Mouse (Mus musculus): Measurements from ENCODE around the gene AI661453. TPM values are rescaled to one million over a fixed set of nuclear protein-coding genes. Genes with fewer than 3 reads are reported as not detected.
A peak's percentile ranks its signal among the peaks of the same experiment; 100 is the strongest.

AI661453 gene
- polyA plus RNA-seq, 1 experiment from 2014 or later: 0.31 TPM

GRCm38 (mm10) chr17:47444113-47444512 is 7.7 kb downstream of the AI661453 start:
- H3K4me2 ChIP-seq: no peak overlapping the region
- ATAC-seq: no peak
- H3K27ac ChIP-seq: no peak overlapping the region
- no peak overlapping the region for H3K9ac ChIP-seq
- peaks cover 71% of the 10 kb centered on the region for H3K4me1 ChIP-seq
- WGBS (ENCODE audit: insufficient replicate concordance): 62% methylated on average over 6 of the region's 6 CpGs
- H3K27me3 ChIP-seq (replicated peaks): peaks cover 4% of the 10 kb centered on the region; the same call in 1 of the 2 replicates
- no peaks in the 10 kb centered on the region for H3K36me3 ChIP-seq
- H3K9me3 ChIP-seq (replicated peaks): no peaks in the 10 kb centered on the region
- no peak overlapping the region for H3K4me3 ChIP-seq

DNA sequence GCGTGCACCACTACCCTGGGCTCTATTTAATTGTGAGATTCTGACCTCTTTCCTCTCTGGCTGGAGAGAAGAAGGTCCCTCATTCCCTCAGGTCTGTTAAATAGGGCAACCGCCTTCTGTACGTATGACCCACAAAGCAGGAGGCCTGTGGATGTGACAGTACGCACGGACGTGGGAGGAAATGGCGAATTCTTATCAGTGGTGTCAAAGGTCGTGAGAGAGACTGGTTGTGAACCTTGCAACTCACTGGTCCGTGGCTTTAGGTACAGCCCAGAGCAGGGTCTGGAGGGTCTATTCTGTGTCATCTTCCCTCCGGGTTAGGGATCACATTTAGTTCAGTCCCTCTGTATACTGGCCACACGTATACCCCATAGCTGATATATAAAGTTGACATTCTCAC is 9.1 kb downstream of the AI661453 start:
- ATAC-seq: no peak
- peak overlapping the region; percentile 13; the same call in 1 of the 2 replicates for H3K4me2 ChIP-seq
- 32% methylated on average over 11 of the region's 11 CpGs for WGBS (ENCODE audit: insufficient replicate concordance)
- peaks cover 70% of the 10 kb centered on the region for H3K4me1 ChIP-seq
- H3K27ac ChIP-seq: peak overlapping the region; percentile 37; the same call in 1 of the 2 replicates
- no peak overlapping the region for H3K4me3 ChIP-seq
- H3K9me3 ChIP-seq (replicated peaks): no peaks in the 10 kb centered on the region
- H3K27me3 ChIP-seq (replicated peaks): no peaks in the 10 kb centered on the region
- H3K36me3 ChIP-seq: no peaks in the 10 kb centered on the region
- H3K9ac ChIP-seq: no peak overlapping the region; the same call in 1 of the 2 replicates

- 30% methylated on average over 9 of the region's 9 CpGs for WGBS (ENCODE audit: insufficient replicate concordance)
- Histone ChIP-seq H3K4me2 (peak overlapping the region; percentile 13; the same call in 1 of the 2 replicates), H3K36me3 (no peaks in the 10 kb centered on the region), H3K4me3 (no peak overlapping the region), H3K9me3 (replicated peaks) (no peaks in the 10 kb centered on the region), H3K4me1 (peaks cover 69% of the 10 kb centered on the region), H3K27me3 (replicated peaks) (no peaks in the 10 kb centered on the region), H3K9ac (no peak overlapping the region; the same call in 1 of the 2 replicates), H3K27ac (peak overlapping the region; percentile 37; the same call in 1 of the 2 replicates)
- ATAC-seq: peak; percentile 63
Observed at GRCm38 (mm10) chr17:47446025-47446424, 9.6 kb downstream of the AI661453 start.

DNA sequence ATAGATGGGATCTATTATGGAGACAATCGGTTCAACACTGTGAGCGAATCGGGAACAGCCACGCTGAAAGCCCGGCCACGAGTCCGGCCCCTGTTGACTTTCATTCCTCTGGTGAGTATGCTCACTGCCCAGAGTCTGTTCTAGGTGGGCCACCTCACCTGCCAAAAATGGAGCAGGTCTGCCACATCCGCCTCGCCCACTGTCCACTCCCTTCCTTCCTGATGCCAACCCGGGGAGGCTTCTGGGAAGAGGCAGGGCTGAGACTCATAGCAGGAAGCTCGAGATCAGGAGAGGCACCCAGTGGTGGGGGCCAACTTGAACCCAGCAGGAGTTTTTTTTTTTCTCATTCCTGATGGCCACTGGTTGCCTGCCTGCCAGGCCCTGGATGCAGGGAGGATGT is 10.1 kb downstream of the AI661453 start:
- H3K4me1 ChIP-seq: peaks cover 63% of the 10 kb centered on the region
- H3K9me3 ChIP-seq (replicated peaks): no peaks in the 10 kb centered on the region
- H3K4me2 ChIP-seq: no peak overlapping the region
- H3K27ac ChIP-seq: no peak overlapping the region
- no peak for ATAC-seq
- H3K4me3 ChIP-seq: no peak overlapping the region
- no peak overlapping the region for H3K9ac ChIP-seq
- no peaks in the 10 kb centered on the region for H3K27me3 ChIP-seq (replicated peaks)
- no peaks in the 10 kb centered on the region for H3K36me3 ChIP-seq
- WGBS (ENCODE audit: insufficient replicate concordance): 70% methylated on average over 11 of the region's 11 CpGs

- Histone ChIP-seq H3K9me3 (replicated peaks) (no peaks in the 10 kb centered on the region), H3K36me3 (no peaks in the 10 kb centered on the region), H3K27me3 (replicated peaks) (no peaks in the 10 kb centered on the region), H3K27ac (no peak overlapping the region), H3K4me1 (peaks cover 70% of the 10 kb centered on the region), H3K9ac (no peak overlapping the region), H3K4me3 (no peak overlapping the region), H3K4me2 (no peak overlapping the region)
- WGBS (ENCODE audit: insufficient replicate concordance): 40% methylated on average over 8 of the region's 8 CpGs
- ATAC-seq: 0 out of 2 replicates have a peak, but pooled peaks have one; percentile 6
Observed at GRCm38 (mm10) chr17:47448523-47449372, 12.3 kb downstream of the AI661453 start.

DNA sequence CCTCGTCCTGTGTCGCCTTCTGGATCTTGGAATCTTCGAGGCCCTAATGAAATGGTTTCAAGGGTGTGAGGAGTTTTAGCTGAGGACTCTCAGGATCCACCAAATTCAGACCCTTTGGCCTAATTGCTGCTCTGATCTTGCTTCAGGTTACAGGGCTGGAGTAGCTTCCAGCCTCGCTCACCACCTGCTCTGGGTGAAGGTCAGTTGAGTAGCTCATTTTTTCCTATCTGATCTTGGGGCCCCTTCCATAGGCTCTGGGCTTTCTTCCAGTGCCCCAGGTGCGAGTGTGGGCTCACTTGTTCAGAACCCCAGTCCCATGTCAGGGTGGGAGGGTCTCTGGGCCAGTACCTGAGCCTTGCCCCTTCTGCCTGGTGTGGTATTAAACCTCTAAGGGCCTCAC is 13.0 kb downstream of the AI661453 start:
- Histone ChIP-seq H3K27ac (no peak overlapping the region), H3K4me3 (no peak overlapping the region), H3K4me2 (no peak overlapping the region), H3K9ac (no peak overlapping the region), H3K9me3 (replicated peaks) (no peaks in the 10 kb centered on the region), H3K4me1 (peaks cover 69% of the 10 kb centered on the region), H3K27me3 (replicated peaks) (no peaks in the 10 kb centered on the region), H3K36me3 (no peaks in the 10 kb centered on the region)
- 68% methylated on average over 5 of the region's 5 CpGs for WGBS (ENCODE audit: insufficient replicate concordance)
- no peak for ATAC-seq

- no peak overlapping the region for H3K4me2 ChIP-seq
- no peak overlapping the region for H3K27ac ChIP-seq
- peaks cover 72% of the 10 kb centered on the region for H3K4me1 ChIP-seq
- H3K27me3 ChIP-seq (replicated peaks): no peaks in the 10 kb centered on the region
- H3K36me3 ChIP-seq: no peaks in the 10 kb centered on the region
- 45% methylated on average over 7 of the region's 7 CpGs for WGBS (ENCODE audit: insufficient replicate concordance)
- ATAC-seq: no peak
- H3K4me3 ChIP-seq: no peak overlapping the region
- no peak overlapping the region for H3K9ac ChIP-seq
- H3K9me3 ChIP-seq (replicated peaks): no peaks in the 10 kb centered on the region
Observed at GRCm38 (mm10) chr17:47450239-47450638, 13.8 kb downstream of the AI661453 start.

DNA sequence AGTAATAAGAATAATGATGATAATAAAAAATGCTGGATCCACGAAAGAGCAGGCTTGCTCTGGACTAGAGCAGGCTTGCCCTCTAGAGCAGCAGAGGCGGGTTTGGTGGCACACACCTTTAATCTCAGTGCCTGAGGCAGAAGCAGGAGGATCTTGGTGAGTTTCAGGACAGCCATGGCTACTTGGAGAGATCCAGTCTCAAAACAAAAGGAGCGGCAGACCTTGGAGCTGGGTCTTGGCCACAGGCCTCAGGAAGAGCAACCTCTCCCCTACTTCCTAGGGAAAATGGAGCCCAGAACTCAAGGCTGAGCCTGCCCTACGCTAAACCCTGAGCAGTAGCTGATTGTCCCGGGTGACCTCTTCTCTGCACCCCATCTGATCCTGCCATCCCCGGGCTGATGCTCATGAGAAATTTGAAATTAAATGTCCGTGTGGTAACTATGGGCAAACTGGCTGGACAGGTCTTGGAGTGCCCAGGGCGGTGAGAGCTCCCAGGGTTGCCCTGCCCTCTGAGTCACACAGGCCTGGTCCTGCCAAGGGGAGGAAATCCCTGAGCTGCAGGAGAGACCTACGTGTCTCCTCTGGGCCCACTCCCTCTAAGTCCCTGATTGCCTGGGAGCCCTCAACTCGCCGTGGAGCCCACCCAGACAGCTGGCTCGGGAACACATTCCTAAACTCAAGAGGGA is 14.6 kb downstream of the AI661453 start:
- no peak for ATAC-seq
- WGBS (ENCODE audit: insufficient replicate concordance): 75% methylated on average over 12 of the region's 12 CpGs
- no peak overlapping the region for H3K27ac ChIP-seq

DNA sequence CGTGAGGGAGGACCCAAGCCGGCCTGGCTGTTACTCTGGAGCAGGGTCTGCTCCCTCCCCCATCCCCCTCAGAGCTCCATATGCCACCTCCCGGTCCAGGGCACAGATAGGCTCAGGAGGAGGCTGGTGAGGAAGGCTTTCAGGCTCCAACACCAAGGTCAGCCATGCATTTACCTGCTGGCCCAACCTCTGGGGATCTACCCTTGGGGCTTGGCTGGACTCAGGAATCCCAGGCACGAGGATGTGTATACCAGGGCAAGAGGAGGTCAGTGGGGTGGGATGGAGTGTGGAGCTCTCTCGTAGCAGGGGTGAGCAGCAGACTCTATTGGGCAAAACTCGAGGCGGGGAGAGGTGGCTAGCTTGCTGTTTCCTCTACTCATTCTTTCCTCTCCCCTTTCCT is 16.5 kb downstream of the AI661453 start:
- Histone ChIP-seq H3K9ac (no peak overlapping the region), H3K4me3 (no peak overlapping the region), H3K36me3 (no peaks in the 10 kb centered on the region), H3K4me1 (peaks cover 64% of the 10 kb centered on the region), H3K9me3 (replicated peaks) (no peaks in the 10 kb centered on the region), H3K27me3 (replicated peaks) (no peaks in the 10 kb centered on the region), H3K27ac (no peak overlapping the region), H3K4me2 (no peak overlapping the region)
- no peak for ATAC-seq
- 49% methylated on average over 7 of the region's 7 CpGs for WGBS (ENCODE audit: insufficient replicate concordance)

More for the DNA sequence above, 14.6 kb downstream of the AI661453 start:
- no peak overlapping the region for H3K9ac ChIP-seq
- H3K4me1 ChIP-seq: peaks cover 70% of the 10 kb centered on the region
- H3K4me3 ChIP-seq: no peak overlapping the region
- no peaks in the 10 kb centered on the region for H3K9me3 ChIP-seq (replicated peaks)
- no peak overlapping the region for H3K4me2 ChIP-seq
- no peaks in the 10 kb centered on the region for H3K36me3 ChIP-seq
- no peaks in the 10 kb centered on the region for H3K27me3 ChIP-seq (replicated peaks)

DNA sequence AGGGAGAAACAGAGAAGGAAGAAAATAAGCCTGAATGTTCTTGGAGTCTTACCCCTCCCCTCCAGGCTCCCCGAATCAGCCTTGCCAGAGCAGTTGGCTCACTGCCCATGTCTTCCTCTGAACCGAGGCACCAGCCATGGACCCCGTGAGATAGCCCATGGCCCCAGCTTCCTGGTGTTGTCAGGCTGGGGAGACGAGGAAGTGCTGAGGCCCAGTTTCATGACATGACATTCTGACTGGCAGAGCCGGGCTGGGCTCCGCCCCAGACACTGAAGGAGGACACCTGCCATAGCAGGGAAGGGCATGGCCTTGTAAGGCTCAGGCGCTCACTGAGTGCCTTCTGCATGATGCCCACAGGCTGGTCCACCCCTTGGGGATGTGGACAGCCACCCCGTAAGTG is 18.3 kb downstream of the AI661453 start:
- Histone ChIP-seq H3K4me1 (peaks cover 55% of the 10 kb centered on the region), H3K4me2 (peak overlapping the region; percentile 27), H3K27me3 (replicated peaks) (peaks cover 2% of the 10 kb centered on the region; the same call in 1 of the 2 replicates), H3K27ac (no peak overlapping the region), H3K36me3 (no peaks in the 10 kb centered on the region), H3K9me3 (replicated peaks) (no peaks in the 10 kb centered on the region), H3K9ac (peak overlapping the region; percentile 32; the same call in 1 of the 2 replicates), H3K4me3 (no peak overlapping the region)
- ATAC-seq: peak; percentile 61
- WGBS (ENCODE audit: insufficient replicate concordance): 33% methylated on average over 8 of the region's 8 CpGs

DNA sequence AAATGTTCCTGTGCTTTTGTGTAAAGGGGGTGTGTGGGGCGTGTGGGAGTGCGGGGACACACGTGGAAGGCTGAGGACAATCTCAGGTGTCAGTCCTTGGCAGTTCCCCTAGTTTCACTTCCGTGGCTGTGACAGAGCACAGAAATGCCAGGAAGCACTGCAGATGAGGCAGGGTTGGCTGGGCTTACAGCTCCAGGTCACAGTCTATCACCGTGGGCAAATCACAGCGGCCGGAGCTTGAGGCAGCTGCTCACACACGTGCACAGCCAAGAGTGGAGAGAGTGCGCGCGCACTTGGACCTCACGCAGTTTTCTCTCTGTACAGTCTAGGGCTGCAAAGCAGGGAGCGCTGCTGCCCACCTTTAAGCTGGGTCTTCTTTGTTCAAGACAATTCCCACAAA is 21.9 kb downstream of the AI661453 start:
- Histone ChIP-seq H3K9me3 (replicated peaks) (no peaks in the 10 kb centered on the region), H3K4me1 (peaks cover 54% of the 10 kb centered on the region), H3K4me3 (no peak overlapping the region), H3K27me3 (replicated peaks) (peaks cover 7% of the 10 kb centered on the region; the same call in 1 of the 2 replicates), H3K4me2 (no peak overlapping the region), H3K36me3 (no peaks in the 10 kb centered on the region), H3K9ac (no peak overlapping the region), H3K27ac (no peak overlapping the region)
- 73% methylated on average over 13 of the region's 13 CpGs for WGBS (ENCODE audit: insufficient replicate concordance)
- ATAC-seq: no peak

DNA sequence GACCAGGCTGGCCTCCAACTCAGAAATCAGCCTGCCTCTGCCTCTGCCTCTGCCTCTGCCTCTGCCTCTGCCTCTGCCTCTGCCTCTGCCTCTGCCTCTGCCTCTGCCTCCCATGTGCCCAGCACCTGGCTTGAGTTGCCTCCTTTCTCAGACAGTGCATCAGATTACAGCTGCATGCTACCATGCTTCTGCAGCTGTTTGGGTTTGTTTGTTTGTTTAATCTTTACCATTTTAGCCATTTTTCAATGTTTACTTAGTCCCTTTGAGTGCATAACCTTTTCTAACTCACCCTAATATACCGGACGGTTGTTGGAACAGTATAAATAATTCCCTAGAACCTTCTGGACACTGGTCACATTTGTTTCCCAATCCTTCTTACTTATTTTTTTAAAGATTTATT is 22.5 kb downstream of the AI661453 start:
- H3K27me3 ChIP-seq (replicated peaks): peaks cover 11% of the 10 kb centered on the region; the same call in 1 of the 2 replicates
- no peak overlapping the region for H3K4me3 ChIP-seq
- H3K27ac ChIP-seq: no peak overlapping the region
- no peaks in the 10 kb centered on the region for H3K36me3 ChIP-seq
- peaks cover 53% of the 10 kb centered on the region for H3K4me1 ChIP-seq
- H3K9ac ChIP-seq: no peak overlapping the region
- ATAC-seq: no peak
- H3K4me2 ChIP-seq: no peak overlapping the region
- no peaks in the 10 kb centered on the region for H3K9me3 ChIP-seq (replicated peaks)
- 86% methylated on average over 2 of the region's 2 CpGs for WGBS (ENCODE audit: insufficient replicate concordance)
